Mouse (Mus musculus): ENCODE results near the gene Myh10. TPM values are rescaled to one million over a fixed set of nuclear protein-coding genes. Genes with fewer than 3 reads are reported as not detected.
"Not testable (repeated sequence)": the region's sequence is repeated elsewhere in the genome, so short reads cannot be mapped to it uniquely, and the experiment has no call there.

Myh10 gene
- polyA plus RNA-seq, 1 experiment from 2014 or later: 81.1 TPM

GRCm38 (mm10) chr11:68822326-68822725, 131.0 kb downstream of the Myh10 start:
- Histone ChIP-seq H3K36me3 (ENCODE audit: control insufficient read depth, insufficient read depth) (peaks cover 26% of the 10 kb centered on the region), H3K4me2 (ENCODE audit: low read depth, low read length) (no peak overlapping the region), H3K4me1 (ENCODE audit: control insufficient read depth, insufficient read depth, low read length) (no peaks in the 10 kb centered on the region), H3K9me3 (replicated peaks; ENCODE audit: control insufficient read depth, low read length) (no peaks in the 10 kb centered on the region), H3K27ac (ENCODE audit: low read length) (no peak overlapping the region), H3K9ac (ENCODE audit: low read length) (no peak overlapping the region), H3K27me3 (ENCODE audit: control insufficient read depth, insufficient read depth, low read length) (no peaks in the 10 kb centered on the region), H3K4me3 (ENCODE audit: low read length) (no peak overlapping the region)
- 69% methylated on average over 15 of the region's 15 CpGs for WGBS
- ATAC-seq (replicated peaks; ENCODE audit: extremely low read depth, insufficient read depth, low FRiP score): no peak

GRCm38 (mm10) chr11:68826735-68827134, 135.4 kb downstream of the Myh10 start:
- WGBS: 54% methylated on average over 3 of the region's 3 CpGs

GRCm38 (mm10) chr11:68831580-68831979, 140.2 kb downstream of the Myh10 start:
- not testable (repeated sequence) for H3K9ac ChIP-seq (ENCODE audit: low read length); H3K27me3 ChIP-seq (ENCODE audit: control insufficient read depth, insufficient read depth, low read length); H3K27ac ChIP-seq (ENCODE audit: low read length); H3K4me1 ChIP-seq (ENCODE audit: control insufficient read depth, insufficient read depth, low read length); H3K4me3 ChIP-seq (ENCODE audit: low read length); H3K4me2 ChIP-seq (ENCODE audit: low read depth, low read length); ATAC-seq (replicated peaks; ENCODE audit: extremely low read depth, insufficient read depth, low FRiP score); H3K9me3 ChIP-seq (replicated peaks; ENCODE audit: control insufficient read depth, low read length)
- WGBS: 86% methylated on average over 5 of the region's 5 CpGs
- H3K36me3 ChIP-seq (ENCODE audit: control insufficient read depth, insufficient read depth): peaks cover 37% of the 10 kb centered on the region

More at GRCm38 (mm10) chr11:68826735-68827134, 135.4 kb downstream of the Myh10 start:
- no peak for ATAC-seq (replicated peaks; ENCODE audit: extremely low read depth, insufficient read depth, low FRiP score)
- no peak overlapping the region for H3K4me2 ChIP-seq (ENCODE audit: low read depth, low read length)
- peaks cover 24% of the 10 kb centered on the region for H3K36me3 ChIP-seq (ENCODE audit: control insufficient read depth, insufficient read depth)
- no peak overlapping the region for H3K9ac ChIP-seq (ENCODE audit: low read length)
- no peak overlapping the region for H3K27ac ChIP-seq (ENCODE audit: low read length)
- no peaks in the 10 kb centered on the region for H3K4me1 ChIP-seq (ENCODE audit: control insufficient read depth, insufficient read depth, low read length)
- H3K9me3 ChIP-seq (replicated peaks; ENCODE audit: control insufficient read depth, low read length): no peaks in the 10 kb centered on the region
- no peak overlapping the region for H3K4me3 ChIP-seq (ENCODE audit: low read length)
- no peaks in the 10 kb centered on the region for H3K27me3 ChIP-seq (ENCODE audit: control insufficient read depth, insufficient read depth, low read length)

- Histone ChIP-seq H3K27ac (ENCODE audit: low read length) (no peak overlapping the region), H3K36me3 (ENCODE audit: control insufficient read depth, insufficient read depth) (peaks cover 41% of the 10 kb centered on the region), H3K4me1 (ENCODE audit: control insufficient read depth, insufficient read depth, low read length) (0 out of 2 replicates have a peak, but pooled peaks cover 2% of the 10 kb centered on the region), H3K4me3 (ENCODE audit: low read length) (no peak overlapping the region), H3K9ac (ENCODE audit: low read length) (no peak overlapping the region), H3K4me2 (ENCODE audit: low read depth, low read length) (no peak overlapping the region), H3K9me3 (replicated peaks; ENCODE audit: control insufficient read depth, low read length) (no peaks in the 10 kb centered on the region), H3K27me3 (ENCODE audit: control insufficient read depth, insufficient read depth, low read length) (no peaks in the 10 kb centered on the region)
- WGBS: 34% methylated on average over 4 of the region's 4 CpGs
- ATAC-seq (replicated peaks; ENCODE audit: extremely low read depth, insufficient read depth, low FRiP score): no peak
Observed at GRCm38 (mm10) chr11:68832793-68833192, 141.4 kb downstream of the Myh10 start.

- Histone ChIP-seq H3K27ac (ENCODE audit: low read length) (no peak overlapping the region), H3K4me3 (ENCODE audit: low read length) (no peak overlapping the region), H3K4me1 (ENCODE audit: control insufficient read depth, insufficient read depth, low read length) (0 out of 2 replicates have a peak, but pooled peaks cover 2% of the 10 kb centered on the region), H3K27me3 (ENCODE audit: control insufficient read depth, insufficient read depth, low read length) (no peaks in the 10 kb centered on the region), H3K4me2 (ENCODE audit: low read depth, low read length) (no peak overlapping the region), H3K9me3 (replicated peaks; ENCODE audit: control insufficient read depth, low read length) (no peaks in the 10 kb centered on the region), H3K36me3 (ENCODE audit: control insufficient read depth, insufficient read depth) (peaks cover 37% of the 10 kb centered on the region), H3K9ac (ENCODE audit: low read length) (no peak overlapping the region)
- no peak for ATAC-seq (replicated peaks; ENCODE audit: extremely low read depth, insufficient read depth, low FRiP score)
Observed at GRCm38 (mm10) chr11:68833593-68833992, 142.2 kb downstream of the Myh10 start.

GRCm38 (mm10) chr11:68835034-68835433, 143.7 kb downstream of the Myh10 start:
- Histone ChIP-seq H3K27ac (ENCODE audit: low read length) (no peak overlapping the region), H3K36me3 (ENCODE audit: control insufficient read depth, insufficient read depth) (peaks cover 44% of the 10 kb centered on the region), H3K4me1 (ENCODE audit: control insufficient read depth, insufficient read depth, low read length) (0 out of 2 replicates have a peak, but pooled peaks cover 2% of the 10 kb centered on the region), H3K27me3 (ENCODE audit: control insufficient read depth, insufficient read depth, low read length) (no peaks in the 10 kb centered on the region), H3K9ac (ENCODE audit: low read length) (no peak overlapping the region), H3K4me2 (ENCODE audit: low read depth, low read length) (no peak overlapping the region), H3K4me3 (ENCODE audit: low read length) (no peak overlapping the region), H3K9me3 (replicated peaks; ENCODE audit: control insufficient read depth, low read length) (no peaks in the 10 kb centered on the region)
- no peak for ATAC-seq (replicated peaks; ENCODE audit: extremely low read depth, insufficient read depth, low FRiP score)
- WGBS: 84% methylated on average over 3 of the region's 3 CpGs

GRCm38 (mm10) chr11:68839606-68840005, 148.2 kb downstream of the Myh10 start:
- Histone ChIP-seq H3K4me3 (ENCODE audit: low read length) (no peak overlapping the region), H3K9ac (ENCODE audit: low read length) (no peak overlapping the region), H3K4me2 (ENCODE audit: low read depth, low read length) (no peak overlapping the region), H3K9me3 (replicated peaks; ENCODE audit: control insufficient read depth, low read length) (no peaks in the 10 kb centered on the region), H3K27me3 (ENCODE audit: control insufficient read depth, insufficient read depth, low read length) (no peaks in the 10 kb centered on the region), H3K36me3 (ENCODE audit: control insufficient read depth, insufficient read depth) (peaks cover 46% of the 10 kb centered on the region), H3K27ac (ENCODE audit: low read length) (no peak overlapping the region), H3K4me1 (ENCODE audit: control insufficient read depth, insufficient read depth, low read length) (no peaks in the 10 kb centered on the region)
- WGBS: 84% methylated on average over 5 of the region's 5 CpGs
- no peak for ATAC-seq (replicated peaks; ENCODE audit: extremely low read depth, insufficient read depth, low FRiP score)

GRCm38 (mm10) chr11:68850862-68851261, 159.5 kb downstream of the Myh10 start:
- H3K4me2 ChIP-seq (ENCODE audit: low read depth, low read length): peak overlapping the region; percentile 88
- ATAC-seq (replicated peaks; ENCODE audit: extremely low read depth, insufficient read depth, low FRiP score): no peak
- no peaks in the 10 kb centered on the region for H3K27me3 ChIP-seq (ENCODE audit: control insufficient read depth, insufficient read depth, low read length)
- no peaks in the 10 kb centered on the region for H3K36me3 ChIP-seq (ENCODE audit: control insufficient read depth, insufficient read depth)
- H3K9ac ChIP-seq (ENCODE audit: low read length): peak overlapping the region; percentile 6
- H3K4me3 ChIP-seq (ENCODE audit: low read length): peak overlapping the region; percentile 27
- WGBS: 77% methylated on average over 7 of the region's 7 CpGs
- H3K27ac ChIP-seq (ENCODE audit: low read length): no peak overlapping the region
- H3K9me3 ChIP-seq (replicated peaks; ENCODE audit: control insufficient read depth, low read length): no peaks in the 10 kb centered on the region
- H3K4me1 ChIP-seq (ENCODE audit: control insufficient read depth, insufficient read depth, low read length): peaks cover 28% of the 10 kb centered on the region

GRCm38 (mm10) chr11:68851644-68852485, 160.5 kb downstream of the Myh10 start:
- no peaks in the 10 kb centered on the region for H3K27me3 ChIP-seq (ENCODE audit: control insufficient read depth, insufficient read depth, low read length)
- H3K4me3 ChIP-seq (ENCODE audit: low read length): peak overlapping the region; percentile 84
- H3K9ac ChIP-seq (ENCODE audit: low read length): peak overlapping the region; percentile 93
- no peak for ATAC-seq (replicated peaks; ENCODE audit: extremely low read depth, insufficient read depth, low FRiP score)
- H3K9me3 ChIP-seq (replicated peaks; ENCODE audit: control insufficient read depth, low read length): no peaks in the 10 kb centered on the region
- peak overlapping the region; percentile 88 for H3K4me2 ChIP-seq (ENCODE audit: low read depth, low read length)
- peak overlapping the region; percentile 97 for H3K27ac ChIP-seq (ENCODE audit: low read length)
- peaks cover 24% of the 10 kb centered on the region for H3K4me1 ChIP-seq (ENCODE audit: control insufficient read depth, insufficient read depth, low read length)
- 2% methylated on average over 13 of the region's 13 CpGs for WGBS
- H3K36me3 ChIP-seq (ENCODE audit: control insufficient read depth, insufficient read depth): no peaks in the 10 kb centered on the region

All from heart, embryonic 16.5 days (tissue).